Mouse (Mus musculus) lung, embryonic 16.5 days (tissue): ENCODE data around the gene Ces1f. TPM values are rescaled to one million over a fixed set of nuclear protein-coding genes. Genes with fewer than 3 reads are reported as not detected.

Source experiments
- ATAC-seq: fragments of 200-750 bp; cut with Nextera tagmentation; 2 replicates; pipeline ENCODE4 v1.8.0; 2017; ENCODE audit warnings: low read depth, mild to moderate bottlenecking, moderate library complexity
- H3K27ac ChIP-seq: fragments of 300-500 bp; sonication (generic); 2 replicates; pipeline ENCODE4 v1.5.1; 2014; ENCODE audit warnings: mild to moderate bottlenecking, control low read depth, low read length
- H3K27me3 ChIP-seq: fragments of 300-500 bp; sonication (generic); 2 replicates; pipeline ENCODE4 v1.6.1; 2014; ENCODE audit warnings: low read depth, low read length, mixed read lengths; ENCODE audit not compliant: control insufficient read depth, insufficient read depth
- H3K36me3 ChIP-seq: fragments of 300-500 bp; sonication (generic); 2 replicates; pipeline ENCODE4 v1.6.1; 2014; ENCODE audit warnings: low read length; ENCODE audit not compliant: control insufficient read depth, insufficient read depth
- H3K4me1 ChIP-seq: fragments of 300-500 bp; sonication (generic); replicated peaks from 2 replicates; pipeline ENCODE4 v1.6.1; 2014; ENCODE audit warnings: low read length, mixed read lengths; ENCODE audit not compliant: control insufficient read depth, insufficient read depth
- H3K4me2 ChIP-seq: fragments of 300-500 bp; sonication (generic); 2 replicates; pipeline ENCODE4 v1.6.1; 2014; ENCODE audit warnings: low read depth, low read length, control low read depth
- H3K4me3 ChIP-seq: fragments of 300-500 bp; sonication (generic); 2 replicates; pipeline ENCODE4 v1.5.1; 2014; ENCODE audit warnings: mild to moderate bottlenecking, low read length, control low read depth
- H3K9ac ChIP-seq: fragments of 300-500 bp; sonication (generic); 2 replicates; pipeline ENCODE4 v1.6.1; 2014; ENCODE audit warnings: low read length, control low read depth
- H3K9me3 ChIP-seq: fragments of 300-500 bp; sonication (generic); 2 replicates; pipeline ENCODE4 v1.6.1; 2016; ENCODE audit warnings: low read length; ENCODE audit not compliant: control insufficient read depth
- WGBS: fragments of 180-500 bp; shearing (Covaris S2); extraction: QIAGEN DNeasy Blood & Tissue Kit; methylation state at CpG from one replicate; pipeline ENCODE4 v1.1.7; 2014; 5-methylcytosine and 5-hydroxymethylcytosine counted together
- polyA plus RNA-seq: library from polyadenylated mRNA; unstranded; fragments of >200 nt; fragmentation: Nextera tagmentation; extraction: Ambion mirVana; gene quantifications from 2 replicates; pipeline ENCODE4 v1.2.1, GENCODE M21; 2015

Ces1f gene
- polyA plus RNA-seq, 1 experiment from 2014 or later, result 2.5 TPM

DNA sequence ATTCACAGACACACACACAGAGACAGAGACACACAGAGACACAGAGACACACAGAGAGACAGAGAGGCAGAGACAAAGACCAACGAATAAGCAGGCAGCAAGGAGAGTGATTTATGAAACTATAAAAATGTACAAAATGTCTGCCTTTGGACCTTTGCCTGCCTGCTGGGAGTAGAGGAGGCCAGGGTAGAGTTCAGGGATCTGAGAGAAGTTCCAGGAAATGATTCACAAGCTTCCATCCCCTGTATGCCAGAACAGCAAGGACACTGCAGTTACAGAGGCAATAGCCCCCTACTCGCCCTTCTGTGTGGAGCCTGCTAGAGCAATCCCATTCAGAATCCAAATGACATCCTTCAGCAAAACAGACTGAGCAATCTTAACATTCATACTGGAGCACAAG is 18.1 kb downstream of the Ces1f start:
- Histone ChIP-seq H3K4me1 (no peaks in the 10 kb centered on the region), H3K27me3 (no peaks in the 10 kb centered on the region), H3K4me3 (no peak overlapping the region), H3K4me2 (no peak overlapping the region), H3K9ac (no peak overlapping the region), H3K27ac (no peak overlapping the region), H3K9me3 (no peaks in the 10 kb centered on the region), H3K36me3 (no peaks in the 10 kb centered on the region)
- no peak for ATAC-seq
- WGBS, result 48% methylated on average over 2 of the region's 2 CpGs

DNA sequence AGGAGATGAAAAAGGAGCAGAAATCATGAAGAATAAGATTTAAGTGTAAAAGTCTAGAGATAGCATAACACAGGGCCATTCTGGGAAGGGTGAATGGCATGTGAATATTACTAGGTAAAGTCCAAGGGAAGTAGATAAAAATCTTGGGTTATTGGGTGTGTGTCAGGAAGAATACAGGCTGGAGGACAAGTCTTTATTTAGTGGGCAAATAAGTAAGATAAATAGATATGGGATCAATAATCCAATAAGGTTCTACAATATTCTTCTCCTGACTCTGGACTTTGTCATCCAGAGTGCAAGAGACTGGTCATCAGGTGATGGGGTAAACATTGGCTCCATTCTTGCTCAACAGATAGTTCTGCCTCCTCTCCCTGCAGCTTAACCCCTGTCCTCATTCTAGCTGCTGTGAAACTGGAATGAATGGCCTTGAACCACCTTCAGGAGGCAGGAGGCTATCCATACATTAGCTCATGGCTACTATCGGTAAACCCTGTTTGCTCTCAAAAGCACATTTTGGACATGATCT is 27.1 kb downstream of the Ces1f start:
- no peaks in the 10 kb centered on the region for H3K9me3 ChIP-seq
- 96% methylated on average over 1 of the region's 1 CpGs for WGBS
- no peak overlapping the region for H3K27ac ChIP-seq

DNA sequence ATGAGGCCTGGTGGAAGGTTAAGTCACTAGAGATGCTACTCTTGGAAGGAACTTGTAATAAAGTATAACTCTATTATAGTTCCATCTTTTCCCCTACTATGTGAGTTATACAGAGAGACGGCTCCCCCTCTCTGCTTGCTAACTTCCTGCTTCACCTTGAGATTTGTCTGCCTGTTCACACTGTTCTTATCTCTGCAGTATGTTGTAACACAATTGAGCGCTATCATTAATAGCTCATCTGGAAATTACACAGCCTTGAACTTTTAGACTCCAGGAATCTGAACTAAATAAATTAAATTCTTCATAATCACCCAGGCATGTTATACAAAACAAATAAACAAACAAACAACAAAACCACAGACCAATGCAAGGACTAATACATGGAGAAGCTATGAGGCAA is 33.5 kb downstream of the Ces1f start:
- ATAC-seq, result no peak
- no peaks in the 10 kb centered on the region for H3K27me3 ChIP-seq
- WGBS, result 58% methylated on average over 2 of the region's 2 CpGs

More for the DNA sequence above, 27.1 kb downstream of the Ces1f start:
- no peak overlapping the region for H3K9ac ChIP-seq
- H3K4me3 ChIP-seq, result no peak overlapping the region
- no peaks in the 10 kb centered on the region for H3K27me3 ChIP-seq
- no peaks in the 10 kb centered on the region for H3K4me1 ChIP-seq
- no peaks in the 10 kb centered on the region for H3K36me3 ChIP-seq
- ATAC-seq, result no peak
- no peak overlapping the region for H3K4me2 ChIP-seq

GRCm38 (mm10) chr8:93239884-93240283 is 39.7 kb downstream of the Ces1f start:
- no peaks in the 10 kb centered on the region for H3K36me3 ChIP-seq
- no peak for ATAC-seq
- no peaks in the 10 kb centered on the region for H3K9me3 ChIP-seq
- no peaks in the 10 kb centered on the region for H3K27me3 ChIP-seq
- no peak overlapping the region for H3K4me3 ChIP-seq
- H3K4me1 ChIP-seq, result no peaks in the 10 kb centered on the region
- H3K27ac ChIP-seq, result no peak overlapping the region
- no peak overlapping the region for H3K4me2 ChIP-seq
- H3K9ac ChIP-seq, result no peak overlapping the region

More for the DNA sequence above, 33.5 kb downstream of the Ces1f start:
- Histone ChIP-seq H3K36me3 (no peaks in the 10 kb centered on the region), H3K27ac (no peak overlapping the region), H3K4me2 (no peak overlapping the region), H3K9me3 (no peaks in the 10 kb centered on the region), H3K9ac (no peak overlapping the region), H3K4me1 (no peaks in the 10 kb centered on the region), H3K4me3 (no peak overlapping the region)

GRCm38 (mm10) chr8:93235681-93236080 is 43.9 kb downstream of the Ces1f start:
- Histone ChIP-seq H3K27ac (no peak overlapping the region), H3K4me3 (no peak overlapping the region), H3K4me1 (no peaks in the 10 kb centered on the region), H3K36me3 (no peaks in the 10 kb centered on the region), H3K9ac (no peak overlapping the region), H3K27me3 (no peaks in the 10 kb centered on the region), H3K9me3 (no peaks in the 10 kb centered on the region), H3K4me2 (no peak overlapping the region)
- 89% methylated on average over 1 of the region's 1 CpGs for WGBS
- no peak for ATAC-seq

- Histone ChIP-seq H3K9ac (no peak overlapping the region), H3K36me3 (no peaks in the 10 kb centered on the region), H3K4me3 (no peak overlapping the region), H3K27ac (no peak overlapping the region), H3K9me3 (no peaks in the 10 kb centered on the region), H3K4me2 (no peak overlapping the region), H3K4me1 (no peaks in the 10 kb centered on the region), H3K27me3 (no peaks in the 10 kb centered on the region)
- WGBS, result 83% methylated on average over 1 of the region's 1 CpGs
- no peak for ATAC-seq
Measured at GRCm38 (mm10) chr8:93234706-93235105, 44.8 kb downstream of the Ces1f start.

- H3K4me1 ChIP-seq, result no peaks in the 10 kb centered on the region
- no peak overlapping the region for H3K9ac ChIP-seq
- no peak overlapping the region for H3K4me2 ChIP-seq
- WGBS, result 68% methylated on average over 6 of the region's 6 CpGs
- H3K36me3 ChIP-seq, result no peaks in the 10 kb centered on the region
- no peak overlapping the region for H3K4me3 ChIP-seq
- no peaks in the 10 kb centered on the region for H3K27me3 ChIP-seq
- H3K27ac ChIP-seq, result no peak overlapping the region
- ATAC-seq, result no peak
- no peaks in the 10 kb centered on the region for H3K9me3 ChIP-seq
Measured at GRCm38 (mm10) chr8:93234068-93234467, 45.5 kb downstream of the Ces1f start.

DNA sequence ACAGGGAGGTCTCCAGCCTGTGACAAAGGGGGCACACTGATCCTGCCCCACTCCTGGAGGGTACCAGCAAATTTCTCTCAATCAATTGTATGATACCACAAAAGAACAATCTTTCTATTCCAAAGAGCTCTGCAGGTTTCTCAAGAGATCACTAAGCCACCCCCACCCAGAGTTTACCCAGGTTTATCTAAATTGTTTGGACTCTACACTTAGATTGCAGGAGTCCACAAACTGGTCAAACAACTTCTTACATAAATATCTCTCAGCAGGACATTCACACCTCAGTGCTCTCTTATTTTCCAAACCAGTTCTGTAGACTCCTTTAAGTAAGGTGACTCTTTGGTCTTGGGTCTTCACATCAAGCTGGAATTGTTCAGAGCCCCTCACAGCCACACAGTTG is 50.1 kb downstream of the Ces1f start, which contains the start of gene Ces1e:
TSS of gene Ces1e (minus strand) at position 174 of the 400 bp plus-strand sequence.
- Histone ChIP-seq H3K9ac (no peak within 1 kb of the TSS), H3K4me1 (no peaks in the 10 kb centered on the region), H3K9me3 (no peaks in the 10 kb centered on the region), H3K4me2 (peak within 1 kb of the TSS; percentile 9; the same call in 1 of the 2 replicates), H3K27me3 (no peaks in the 10 kb centered on the region), H3K27ac (no peak within 1 kb of the TSS), H3K36me3 (no peaks in the 10 kb centered on the region), H3K4me3 (no peak within 1 kb of the TSS)
- no peak for ATAC-seq

DNA sequence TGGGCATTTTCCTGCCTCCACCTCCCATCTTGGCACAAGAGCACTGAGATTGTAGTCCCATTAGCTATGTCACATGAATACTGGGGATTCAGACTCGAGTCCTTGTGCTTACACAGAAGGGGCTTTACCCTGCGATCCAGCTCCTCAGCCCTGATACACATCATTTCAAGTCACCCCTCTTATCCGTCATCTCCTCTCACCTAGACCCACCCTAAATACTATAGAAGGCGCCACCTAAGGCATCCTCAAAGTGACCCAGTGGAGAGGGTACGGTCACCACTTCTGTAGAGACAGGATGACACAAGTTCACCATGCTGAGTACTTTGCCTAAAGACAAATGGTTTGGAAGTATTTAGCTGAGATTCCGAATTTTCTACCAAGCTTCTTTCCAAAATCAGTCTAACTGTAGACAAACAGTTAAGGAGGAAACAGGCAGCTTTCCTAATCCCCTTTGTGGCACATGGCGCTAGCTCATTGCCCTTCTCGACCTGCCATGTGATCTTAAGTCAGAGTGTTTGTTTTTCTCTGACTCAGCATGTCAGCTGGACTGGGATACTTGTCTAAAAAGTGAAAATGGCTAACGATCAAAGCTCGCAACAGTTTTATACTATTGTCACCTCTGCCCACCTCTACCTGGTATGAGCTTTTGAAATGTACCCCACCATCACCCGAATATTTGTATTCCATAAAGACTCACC is 50.7 kb downstream of the Ces1f start:
- Histone ChIP-seq H3K27me3 (no peaks in the 10 kb centered on the region), H3K9ac (no peak overlapping the region), H3K36me3 (no peaks in the 10 kb centered on the region), H3K4me1 (no peaks in the 10 kb centered on the region), H3K4me2 (peak overlapping the region; percentile 9; the same call in 1 of the 2 replicates), H3K27ac (no peak overlapping the region), H3K4me3 (no peak overlapping the region), H3K9me3 (no peaks in the 10 kb centered on the region)
- ATAC-seq, result peak; percentile 54; the same call in 1 of the 2 replicates
- WGBS, result 32% methylated on average over 11 of the region's 11 CpGs
